Comparison of ENCODE assay signal across 16 mouse cellular contexts in the genomic region with DNA sequence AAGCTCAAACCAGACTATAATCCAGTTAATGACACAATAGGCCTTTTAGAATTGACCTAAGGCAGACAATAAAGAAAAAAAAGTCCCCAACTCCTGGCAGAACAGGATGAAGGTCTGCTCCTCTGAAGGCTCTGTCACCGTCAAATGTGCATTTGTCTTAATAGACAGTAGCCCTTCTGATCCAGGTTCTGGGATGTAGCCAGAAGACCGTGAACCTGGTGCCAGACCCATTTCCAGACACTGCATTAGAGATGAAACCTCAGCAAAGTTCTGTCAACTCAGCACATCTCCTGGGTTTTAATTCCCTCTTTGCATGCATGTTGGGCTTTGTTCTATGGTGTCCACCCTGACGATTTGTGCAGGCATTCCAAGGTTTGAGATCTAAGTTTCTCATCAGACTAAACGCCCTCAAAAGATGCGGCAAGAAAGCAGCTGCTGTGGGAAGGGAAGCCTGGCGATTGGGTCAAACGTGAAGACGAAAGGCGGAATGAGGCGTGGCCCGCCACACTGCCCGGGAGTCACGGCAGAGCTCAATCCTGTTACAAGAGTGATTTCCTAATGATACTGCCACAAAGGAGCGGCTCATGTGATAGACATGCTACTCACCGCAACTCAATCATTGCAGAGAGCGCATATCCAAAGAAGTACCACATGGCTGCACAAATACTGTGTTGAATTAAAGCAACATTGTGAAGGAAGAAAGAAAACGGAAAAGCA.
DNase-seq lines count a peak whose midpoint lies in the region; ATAC-seq and TF ChIP-seq lines count a peak whose summit lies in the region.
"Had no signal": no experiment of that assay in that cellular context is flagged by ENCODE, and none has a peak within 500 bp of the region (broad histone marks: within the 10 kb centered on the region; RNA-seq: fewer than 3 reads in every experiment).

No protein-coding gene starts in this region.

- no peak overlapping the region for H3K4me3 ChIP-seq in ES-E14 (ENCODE audit: insufficient read depth in 1 of 2, low read depth in 1 of 2, low read length in 2 of 2, poor library complexity in 1 of 2, severe bottlenecking in 1 of 2)
- no peak overlapping the region for H3K4me3 ChIP-seq in hindbrain, embryonic 12.5 days
- H3K4me3 ChIP-seq in midbrain, embryonic 14.5 days (replicated peaks; ENCODE audit: low read depth, low read length): 0 out of 2 replicates have a peak overlapping the region, but pooled peaks have one; percentile 14
- H3K4me3 ChIP-seq: heart, adult 2 months had no signal

- H3K27ac ChIP-seq in ES-E14 (ENCODE audit: insufficient read depth, low read depth, low read length, poor library complexity, severe bottlenecking): no peak overlapping the region
- H3K27ac ChIP-seq in hindbrain, embryonic 12.5 days: no peak overlapping the region
- H3K27ac ChIP-seq in midbrain, embryonic 14.5 days (replicated peaks; ENCODE audit: low read depth, low read length): no peak overlapping the region
- H3K27ac ChIP-seq: heart, adult 2 months had no signal

- WGBS in hindbrain, embryonic 12.5 days: 61% methylated on average over 17 of the region's 17 CpGs
- 19% methylated on average over 17 of the region's 17 CpGs for WGBS in midbrain, embryonic 14.5 days

- H3K9me3 ChIP-seq in ES-E14 (ENCODE audit: control insufficient read depth, insufficient read depth, low read depth, low read length): no peaks in the 10 kb centered on the region
- H3K9me3 ChIP-seq in hindbrain, embryonic 12.5 days (replicated peaks): no peaks in the 10 kb centered on the region
- H3K9me3 ChIP-seq in midbrain, embryonic 14.5 days (ENCODE audit: control insufficient read depth, low read length): no peaks in the 10 kb centered on the region

- H3K36me3 ChIP-seq in ES-E14 (ENCODE audit: control insufficient read depth, insufficient read depth, low read length, poor library complexity, severe bottlenecking): no peaks in the 10 kb centered on the region
- no peaks in the 10 kb centered on the region for H3K36me3 ChIP-seq in hindbrain, embryonic 12.5 days
- no peaks in the 10 kb centered on the region for H3K36me3 ChIP-seq in midbrain, embryonic 14.5 days (ENCODE audit: control insufficient read depth, insufficient read depth, low read length)

- no peak for DNase-seq in ES-E14 (ENCODE audit: low read depth, low spot score)
- DNase-seq in ZHBTc4 (ENCODE audit: low read depth, low spot score): peak; percentile 63
- DNase-seq in midbrain, embryonic 14.5 days: peak; percentile 66
- no peak for DNase-seq in kidney, postnatal 25 days
- no peak for DNase-seq in right cerebral cortex, adult 2 months (ENCODE audit: low spot score in 2 of 2)
- DNase-seq: adrenal gland, postnatal 14 days; cerebellum, adult 2 months; heart, adult 2 months; kidney, adult 2 months; kidney, postnatal 4 days; lung, adult 2 months; lung, postnatal 36 days; right cerebral cortex, adult 18-20 months had no signal

- H3K9ac ChIP-seq in ES-E14 (ENCODE audit: insufficient read depth, low read depth, low read length, poor library complexity, severe bottlenecking): no peak overlapping the region
- H3K9ac ChIP-seq in hindbrain, embryonic 12.5 days: no peak overlapping the region
- no peak overlapping the region for H3K9ac ChIP-seq in midbrain, embryonic 14.5 days (replicated peaks; ENCODE audit: low read length)

- H3K4me2 ChIP-seq in hindbrain, embryonic 12.5 days (replicated peaks): no peak overlapping the region
- H3K4me2 ChIP-seq in midbrain, embryonic 14.5 days (ENCODE audit: low read length): peak overlapping the region; percentile 45
- H3K4me2 ChIP-seq: liver, embryonic 11.5 days had no signal

- no peaks in the 10 kb centered on the region for H3K4me1 ChIP-seq in ES-E14 (ENCODE audit: control insufficient read depth in 2 of 2, insufficient read depth in 2 of 2, low read length in 2 of 2, poor library complexity in 1 of 2)
- no peaks in the 10 kb centered on the region for H3K4me1 ChIP-seq in hindbrain, embryonic 12.5 days
- peaks cover 4% of the 10 kb centered on the region; the same call in 1 of the 2 replicates for H3K4me1 ChIP-seq in midbrain, embryonic 14.5 days (ENCODE audit: control insufficient read depth, insufficient read depth, low read length)

- in situ Hi-C loops in ES-E14 (cut with MboI; ENCODE audit: low sequenced_read_pairs in 2 of 2, unreplicated experiment in 2 of 2): no loop called here

- H3K27me3 ChIP-seq in hindbrain, embryonic 12.5 days: no peaks in the 10 kb centered on the region
- no peaks in the 10 kb centered on the region for H3K27me3 ChIP-seq in midbrain, embryonic 14.5 days (ENCODE audit: control insufficient read depth, insufficient read depth, low read length)

- ATAC-seq in hindbrain, embryonic 12.5 days (ENCODE audit: low FRiP score): 0 out of 2 replicates have a peak, but pooled peaks have one; percentile 26
- peak; percentile 71; the same call in 1 of the 2 replicates for ATAC-seq in midbrain, embryonic 14.5 days (ENCODE audit: low FRiP score, low TSS enrichment)
- no peak for ATAC-seq in CD4-positive, CD25-positive, alpha-beta regulatory T cell, adult 4 months

TF ChIP-seq in ES-E14, 5 proteins besides CTCF, POLR2A, EP300 and RAD21:
- TF ChIP-seq HCFC1 (IDR thresholded peaks at IDR 0.05; ENCODE audit: borderline replicate concordance, insufficient read depth, low read length) (no peak), CHD2 (IDR thresholded peaks at IDR 0.05; ENCODE audit: low read depth, low read length) (no peak), ZC3H11A (IDR thresholded peaks at IDR 0.05; ENCODE audit: borderline replicate concordance, low read depth, low read length) (no peak), MAFK (IDR thresholded peaks at IDR 0.05; ENCODE audit: insufficient read depth, low read depth, low read length) (peak; percentile 45; the same call in 1 of the 2 replicates)

Comparison
In these comparisons a context has a peak if more than half of its experiments do, and no peak if none do; other contexts are left out.
1. DNase-seq: peak in ZHBTc4 (single experiment) and midbrain, embryonic 14.5 days (single experiment); none in ES-E14 (single experiment), kidney, postnatal 25 days (0 of 2) and right cerebral cortex, adult 2 months (0 of 2).